Mouse (Mus musculus): ENCODE measurements at regions not wholly inside any gene's neighbourhood (a gene's known extent, or its start where the extent isn't known, plus 50 kb on each side); places are given as distances from the start of the nearest gene placed in this dataset.
A peak's percentile ranks its signal among the peaks of the same experiment; 100 is the strongest.

GRCm38 (mm10) chr10:23488996-23489395 lies 138.4 kb upstream of the Eya4 start:
- Histone ChIP-seq H3K4me3 (ENCODE audit: low read depth, low read length) (no peak overlapping the region), H3K9ac (ENCODE audit: low read depth, low read length) (no peak overlapping the region), H3K4me2 (replicated peaks; ENCODE audit: low read depth) (no peak overlapping the region), H3K9me3 (ENCODE audit: control insufficient read depth) (no peaks in the 10 kb centered on the region), H3K27ac (ENCODE audit: low read depth, low read length) (no peak overlapping the region), H3K36me3 (ENCODE audit: control insufficient read depth, insufficient read depth) (no peaks in the 10 kb centered on the region), H3K4me1 (replicated peaks; ENCODE audit: control insufficient read depth, insufficient read depth, low read length) (no peaks in the 10 kb centered on the region), H3K27me3 (replicated peaks; ENCODE audit: control insufficient read depth, insufficient read depth, low read length) (no peaks in the 10 kb centered on the region)
- TF ChIP-seq CTCF (IDR thresholded peaks at IDR 0.05; ENCODE audit: low read depth): no peak
- 69% methylated on average over 3 of the region's 3 CpGs for WGBS
- no peak for ATAC-seq

GRCm38 (mm10) chr10:23480474-23480873 lies 129.9 kb upstream of the Eya4 start:
- no peaks in the 10 kb centered on the region for H3K9me3 ChIP-seq (ENCODE audit: control insufficient read depth)
- no peak overlapping the region for H3K4me2 ChIP-seq (replicated peaks; ENCODE audit: low read depth)
- no peak overlapping the region for H3K27ac ChIP-seq (ENCODE audit: low read depth, low read length)
- no peaks in the 10 kb centered on the region for H3K36me3 ChIP-seq (ENCODE audit: control insufficient read depth, insufficient read depth)
- H3K4me1 ChIP-seq (replicated peaks; ENCODE audit: control insufficient read depth, insufficient read depth, low read length): no peaks in the 10 kb centered on the region
- no peak for TF ChIP-seq CTCF (IDR thresholded peaks at IDR 0.05; ENCODE audit: low read depth)
- no peak for ATAC-seq
- no peak overlapping the region for H3K9ac ChIP-seq (ENCODE audit: low read depth, low read length)
- no peak overlapping the region for H3K4me3 ChIP-seq (ENCODE audit: low read depth, low read length)
- no peaks in the 10 kb centered on the region for H3K27me3 ChIP-seq (replicated peaks; ENCODE audit: control insufficient read depth, insufficient read depth, low read length)

- H3K4me1 ChIP-seq (replicated peaks; ENCODE audit: control insufficient read depth, insufficient read depth, low read length): no peaks in the 10 kb centered on the region
- no peak overlapping the region for H3K4me3 ChIP-seq (ENCODE audit: low read depth, low read length)
- H3K27ac ChIP-seq (ENCODE audit: low read depth, low read length): no peak overlapping the region
- no peak overlapping the region for H3K9ac ChIP-seq (ENCODE audit: low read depth, low read length)
- H3K4me2 ChIP-seq (replicated peaks; ENCODE audit: low read depth): no peak overlapping the region
- H3K27me3 ChIP-seq (replicated peaks; ENCODE audit: control insufficient read depth, insufficient read depth, low read length): no peaks in the 10 kb centered on the region
- TF ChIP-seq CTCF (IDR thresholded peaks at IDR 0.05; ENCODE audit: low read depth): no peak
- H3K36me3 ChIP-seq (ENCODE audit: control insufficient read depth, insufficient read depth): no peaks in the 10 kb centered on the region
- ATAC-seq: no peak
- H3K9me3 ChIP-seq (ENCODE audit: control insufficient read depth): no peaks in the 10 kb centered on the region
- WGBS: 89% methylated on average over 2 of the region's 2 CpGs
These were observed 128.3 kb upstream of the Eya4 start for GRCm38 (mm10) chr10:23478902-23479301.

GRCm38 (mm10) chr10:23477104-23477503 lies 126.5 kb upstream of the Eya4 start:
- no peak for ATAC-seq
- H3K27me3 ChIP-seq (replicated peaks; ENCODE audit: control insufficient read depth, insufficient read depth, low read length): no peaks in the 10 kb centered on the region
- no peaks in the 10 kb centered on the region for H3K9me3 ChIP-seq (ENCODE audit: control insufficient read depth)
- H3K4me2 ChIP-seq (replicated peaks; ENCODE audit: low read depth): no peak overlapping the region
- no peaks in the 10 kb centered on the region for H3K4me1 ChIP-seq (replicated peaks; ENCODE audit: control insufficient read depth, insufficient read depth, low read length)
- H3K9ac ChIP-seq (ENCODE audit: low read depth, low read length): no peak overlapping the region
- no peak overlapping the region for H3K27ac ChIP-seq (ENCODE audit: low read depth, low read length)
- 83% methylated on average over 4 of the region's 4 CpGs for WGBS
- H3K4me3 ChIP-seq (ENCODE audit: low read depth, low read length): no peak overlapping the region
- TF ChIP-seq CTCF (IDR thresholded peaks at IDR 0.05; ENCODE audit: low read depth): no peak
- H3K36me3 ChIP-seq (ENCODE audit: control insufficient read depth, insufficient read depth): no peaks in the 10 kb centered on the region

- Histone ChIP-seq H3K27ac (ENCODE audit: low read depth, low read length) (no peak overlapping the region), H3K4me3 (ENCODE audit: low read depth, low read length) (no peak overlapping the region), H3K9me3 (ENCODE audit: control insufficient read depth) (no peaks in the 10 kb centered on the region), H3K4me1 (replicated peaks; ENCODE audit: control insufficient read depth, insufficient read depth, low read length) (no peaks in the 10 kb centered on the region), H3K36me3 (ENCODE audit: control insufficient read depth, insufficient read depth) (no peaks in the 10 kb centered on the region), H3K9ac (ENCODE audit: low read depth, low read length) (no peak overlapping the region), H3K27me3 (replicated peaks; ENCODE audit: control insufficient read depth, insufficient read depth, low read length) (no peaks in the 10 kb centered on the region), H3K4me2 (replicated peaks; ENCODE audit: low read depth) (no peak overlapping the region)
- no peak for ATAC-seq
- WGBS: 88% methylated on average over 3 of the region's 3 CpGs
- peak; percentile 14; the same call in 1 of the 2 replicates for TF ChIP-seq CTCF (IDR thresholded peaks at IDR 0.05; ENCODE audit: low read depth)
These were observed 100.4 kb upstream of the Eya4 start for GRCm38 (mm10) chr10:23450997-23451396.

GRCm38 (mm10) chr10:23450647-23450979 lies 100.0 kb upstream of the Eya4 start:
- TF ChIP-seq CTCF (IDR thresholded peaks at IDR 0.05; ENCODE audit: low read depth): no peak
- no peak overlapping the region for H3K4me3 ChIP-seq (ENCODE audit: low read depth, low read length)
- no peaks in the 10 kb centered on the region for H3K36me3 ChIP-seq (ENCODE audit: control insufficient read depth, insufficient read depth)
- no peaks in the 10 kb centered on the region for H3K27me3 ChIP-seq (replicated peaks; ENCODE audit: control insufficient read depth, insufficient read depth, low read length)
- ATAC-seq: no peak
- no peak overlapping the region for H3K4me2 ChIP-seq (replicated peaks; ENCODE audit: low read depth)
- H3K4me1 ChIP-seq (replicated peaks; ENCODE audit: control insufficient read depth, insufficient read depth, low read length): no peaks in the 10 kb centered on the region
- no peak overlapping the region for H3K27ac ChIP-seq (ENCODE audit: low read depth, low read length)
- H3K9ac ChIP-seq (ENCODE audit: low read depth, low read length): no peak overlapping the region
- 89% methylated on average over 3 of the region's 3 CpGs for WGBS
- no peaks in the 10 kb centered on the region for H3K9me3 ChIP-seq (ENCODE audit: control insufficient read depth)

Measured in intestine, postnatal 0 days (tissue).